Mouse (Mus musculus) stomach, embryonic 14.5 days (tissue): Measurements from ENCODE around the gene Luc7l2. TPM values are rescaled to one million over a fixed set of nuclear protein-coding genes. Genes with fewer than 3 reads are reported as not detected.

ENCODE experiments used
- ATAC-seq: fragments of 200-750 bp; cut with Nextera tagmentation; 2 replicates; pipeline ENCODE4 v1.8.0; 2017; ENCODE audit warnings: low read depth, moderate TSS enrichment; ENCODE audit not compliant: insufficient number of reproducible peaks, insufficient read depth, low FRiP score
- H3K27ac ChIP-seq: fragments of 300-500 bp; sonication (generic); 2 replicates; pipeline ENCODE4 v1.5.1; 2014; ENCODE audit warnings: mild to moderate bottlenecking, low read length, moderate library complexity, mixed read lengths
- H3K27me3 ChIP-seq: fragments of 300-500 bp; sonication (generic); 2 replicates; pipeline ENCODE4 v1.6.1; 2014; ENCODE audit warnings: low read length, control low read depth, mixed read lengths; ENCODE audit not compliant: control insufficient read depth, insufficient read depth
- H3K36me3 ChIP-seq: fragments of 300-500 bp; sonication (generic); 2 replicates; pipeline ENCODE4 v1.6.1; 2014; ENCODE audit warnings: mild to moderate bottlenecking, control low read depth, low read length, moderate library complexity, mixed read lengths; ENCODE audit not compliant: control insufficient read depth, insufficient read depth
- H3K4me1 ChIP-seq: fragments of 300-500 bp; sonication (generic); 2 replicates; pipeline ENCODE4 v1.6.1; 2014; ENCODE audit warnings: low read length, control low read depth, mixed read lengths; ENCODE audit not compliant: control insufficient read depth, insufficient read depth
- H3K4me2 ChIP-seq: fragments of 300-500 bp; sonication (generic); replicated peaks from 2 replicates; pipeline ENCODE4 v1.6.1; 2014; ENCODE audit warnings: low read depth, low read length, control low read depth
- H3K4me3 ChIP-seq: fragments of 300-500 bp; sonication (generic); 2 replicates; pipeline ENCODE4 v1.5.1; 2014; ENCODE audit warnings: low read depth, low read length, control low read depth
- H3K9ac ChIP-seq: fragments of 300-500 bp; sonication (generic); replicated peaks from 2 replicates; pipeline ENCODE4 v1.6.1; 2014; ENCODE audit warnings: low read depth, mild to moderate bottlenecking, control low read depth, low read length, moderate library complexity, mixed read lengths
- H3K9me3 ChIP-seq: fragments of 300-500 bp; sonication (generic); 2 replicates; pipeline ENCODE4 v1.6.1; 2016; ENCODE audit warnings: low read depth, low read length, control low read depth; ENCODE audit not compliant: control insufficient read depth
- WGBS: fragments of 180-500 bp; shearing (Covaris S2); extraction: QIAGEN DNeasy Blood & Tissue Kit; methylation state at CpG from one replicate; pipeline ENCODE4 v1.1.7; 2014; 5-methylcytosine and 5-hydroxymethylcytosine counted together
- polyA plus RNA-seq: library from polyadenylated mRNA; unstranded; fragments of >200 nt; fragmentation: Nextera tagmentation; extraction: Ambion mirVana; gene quantifications from 2 replicates; pipeline ENCODE4 v1.2.1, GENCODE M21; 2014

The Luc7l2 gene
- polyA plus RNA-seq, 1 experiment from 2014 or later = 74.3 TPM

DNA sequence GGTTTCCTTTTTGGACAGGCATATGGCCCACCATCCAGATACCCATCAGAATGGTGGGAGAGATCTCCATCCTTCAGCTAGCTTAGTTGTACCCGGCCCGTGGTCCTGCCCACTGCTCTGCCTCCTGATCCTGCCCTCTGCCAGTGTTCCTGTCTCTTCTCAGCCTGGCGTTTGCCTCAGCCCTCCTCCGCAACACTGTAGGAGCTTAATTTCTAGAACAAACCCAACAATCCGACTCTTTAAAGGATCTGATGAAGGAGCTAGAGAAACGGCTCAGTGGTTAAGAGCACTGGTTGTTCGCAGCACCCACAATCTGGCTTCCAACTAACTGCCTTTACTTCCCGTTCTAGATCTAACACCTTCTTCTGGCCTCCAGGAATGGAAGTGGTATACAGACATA is 83.3 kb downstream of the Luc7l2 start:
- H3K27me3 ChIP-seq = peaks cover 45% of the 10 kb centered on the region
- H3K27ac ChIP-seq = no peak overlapping the region
- 83% methylated on average over 8 of the region's 8 CpGs for WGBS

DNA sequence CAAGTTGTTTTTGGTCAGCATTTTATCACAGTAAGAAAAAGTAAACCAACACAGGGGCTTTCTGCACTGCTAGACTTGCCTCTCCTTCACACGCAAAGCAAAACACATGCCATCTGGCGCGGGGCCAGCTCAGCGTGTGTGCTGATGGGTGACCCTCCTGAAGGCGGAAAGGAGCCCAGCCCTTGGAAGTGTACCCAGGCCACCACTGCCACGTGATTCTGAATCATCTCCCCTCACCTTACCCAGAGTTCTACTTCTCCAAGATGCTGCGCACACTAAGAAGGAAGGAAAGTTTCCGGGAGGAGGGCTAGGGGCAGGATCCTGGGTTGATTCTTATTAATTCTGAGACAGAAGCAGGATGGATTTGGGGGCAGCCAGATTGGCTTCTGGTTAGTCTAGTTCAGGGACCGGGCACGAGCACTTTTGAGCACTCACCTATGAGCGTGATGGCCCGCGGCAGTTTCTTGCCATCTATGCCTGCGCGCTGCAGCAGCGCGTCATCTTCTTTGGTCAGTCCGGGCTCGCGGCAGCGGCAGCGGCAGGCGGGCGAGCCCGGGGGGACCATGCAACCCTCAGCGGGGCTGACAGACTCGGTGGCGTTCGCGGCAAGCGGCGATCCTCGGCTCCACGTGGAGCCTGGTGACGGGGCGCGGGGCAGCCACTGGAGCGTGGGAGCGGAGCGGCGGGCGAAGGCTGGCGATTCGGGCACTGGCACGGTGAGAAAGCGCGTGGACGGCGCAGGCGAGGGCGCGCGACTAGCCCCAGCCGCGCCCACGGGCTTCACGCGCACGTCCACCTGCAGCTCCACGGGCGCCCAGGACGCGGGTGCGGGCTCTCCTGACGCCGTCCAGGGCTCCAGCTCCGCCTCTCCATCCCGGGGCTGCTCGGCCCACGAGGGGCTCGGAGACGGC is 85.1 kb downstream of the Luc7l2 start:
- 2% methylated on average over 68 of the region's 72 CpGs for WGBS

More for the DNA sequence above, 83.3 kb downstream of the Luc7l2 start:
- Histone ChIP-seq H3K36me3 (no peaks in the 10 kb centered on the region), H3K9me3 (no peaks in the 10 kb centered on the region), H3K4me2 (no peak overlapping the region), H3K4me1 (peaks cover 14% of the 10 kb centered on the region; the same call in 1 of the 2 replicates), H3K4me3 (no peak overlapping the region), H3K9ac (no peak overlapping the region)
- no peak for ATAC-seq

DNA sequence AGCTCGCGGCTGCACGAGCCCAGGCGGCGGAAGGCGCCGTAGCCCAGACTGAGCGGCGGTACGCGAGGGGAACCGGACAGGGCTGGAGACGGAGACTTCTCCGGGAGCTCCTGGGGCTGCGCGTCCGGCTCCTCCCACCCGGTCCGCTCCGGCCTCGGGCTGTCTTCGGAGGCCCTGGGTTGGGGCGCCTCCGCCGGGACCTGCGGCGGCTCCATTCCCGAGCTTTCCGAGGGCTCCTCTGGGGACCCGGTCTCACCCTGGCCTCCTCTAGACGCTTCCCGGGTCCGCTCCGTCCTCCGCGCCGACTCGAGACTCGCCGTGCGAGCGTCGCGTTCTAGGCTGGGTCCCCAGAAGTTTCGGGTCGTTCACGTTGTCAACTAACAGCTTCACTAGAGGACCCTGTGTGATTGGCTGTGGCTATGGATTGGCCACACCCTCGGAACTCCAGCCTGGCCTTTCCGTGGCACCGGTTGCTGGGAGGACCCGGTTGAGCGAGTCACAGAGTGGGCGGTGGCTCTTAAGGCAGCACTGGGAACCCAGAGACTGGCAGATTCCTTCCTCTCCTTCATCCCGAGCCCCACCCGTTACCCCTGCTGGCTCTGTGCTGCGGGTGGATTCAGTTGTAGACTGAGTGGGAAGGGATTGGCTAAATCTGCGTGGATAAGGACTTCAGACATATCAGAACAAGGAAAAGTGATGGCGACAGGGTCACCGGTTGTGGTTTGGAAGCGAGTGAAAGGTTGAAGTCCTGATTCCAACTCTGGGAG is 85.9 kb downstream of the Luc7l2 start, which contains the start of gene Klrg2:
Gene Klrg2 (minus strand): TSS at position 391 of the 767 bp plus-strand sequence.
- H3K4me1 ChIP-seq = peaks cover 14% of the 10 kb centered on the region; the same call in 1 of the 2 replicates
- ATAC-seq = peak; percentile 82
- H3K27me3 ChIP-seq = peaks cover 58% of the 10 kb centered on the region
- H3K9me3 ChIP-seq = no peaks in the 10 kb centered on the region
- WGBS = 1% methylated on average over 60 of the region's 60 CpGs
- H3K4me2 ChIP-seq = peak within 1 kb of the TSS; percentile 99
- H3K9ac ChIP-seq = peak within 1 kb of the TSS; percentile 28; the same call in 1 of the 2 replicates
- H3K27ac ChIP-seq = no peak within 1 kb of the TSS
- H3K4me3 ChIP-seq = peak within 1 kb of the TSS; percentile 47
- H3K36me3 ChIP-seq = no peaks in the 10 kb centered on the region

More for the DNA sequence above, 85.1 kb downstream of the Luc7l2 start:
- Histone ChIP-seq H3K4me3 (peak overlapping the region; percentile 47), H3K4me2 (peak overlapping the region; percentile 99), H3K4me1 (peaks cover 14% of the 10 kb centered on the region; the same call in 1 of the 2 replicates), H3K27me3 (peaks cover 54% of the 10 kb centered on the region), H3K27ac (no peak overlapping the region), H3K36me3 (no peaks in the 10 kb centered on the region), H3K9me3 (no peaks in the 10 kb centered on the region), H3K9ac (peak overlapping the region; percentile 28; the same call in 1 of the 2 replicates)
- peak; percentile 66 for ATAC-seq

DNA sequence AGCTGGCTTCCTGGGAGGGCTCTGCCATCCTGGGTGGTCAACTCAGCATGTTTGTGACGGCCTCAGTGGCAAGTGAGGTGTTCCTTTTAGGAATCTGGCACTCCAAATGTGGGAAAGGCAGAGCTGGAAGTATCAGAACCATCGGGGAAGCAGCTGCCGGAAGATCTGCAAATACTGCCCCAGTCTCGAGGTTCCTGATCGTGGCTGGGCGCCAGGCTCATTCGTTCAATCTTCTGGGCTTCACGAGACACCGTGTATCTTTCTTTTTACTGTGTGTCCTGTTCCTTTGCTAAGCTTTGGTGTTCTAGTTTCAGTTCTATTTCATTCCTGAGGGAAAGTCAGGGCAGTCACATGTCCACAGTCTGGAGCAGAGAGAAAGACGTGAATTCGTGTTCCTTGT is 89.3 kb downstream of the Luc7l2 start:
- Histone ChIP-seq H3K27me3 (peaks cover 39% of the 10 kb centered on the region), H3K36me3 (no peaks in the 10 kb centered on the region), H3K9ac (no peak overlapping the region), H3K4me3 (no peak overlapping the region), H3K9me3 (no peaks in the 10 kb centered on the region), H3K4me2 (no peak overlapping the region), H3K4me1 (peaks cover 14% of the 10 kb centered on the region; the same call in 1 of the 2 replicates), H3K27ac (no peak overlapping the region)
- WGBS = 72% methylated on average over 11 of the region's 11 CpGs
- ATAC-seq = no peak

DNA sequence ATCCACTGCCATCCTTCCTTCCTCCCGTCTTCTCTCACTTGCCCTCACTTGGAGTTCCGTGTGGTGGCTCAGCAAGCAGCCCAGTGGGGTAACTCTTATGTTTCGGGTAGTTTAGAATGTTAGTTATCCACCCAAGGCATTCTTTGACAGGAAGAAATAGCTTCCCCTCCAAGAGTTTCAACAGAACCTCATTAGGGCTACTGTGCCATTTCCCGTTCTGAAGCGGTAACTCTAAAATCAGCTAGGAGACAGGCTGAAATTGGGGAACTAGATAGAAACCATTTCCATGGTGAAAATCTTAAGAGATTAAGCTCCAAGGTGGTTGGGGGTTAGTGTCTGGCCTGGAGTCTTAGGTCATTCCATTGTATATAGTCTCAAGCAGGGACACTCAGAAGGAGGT is 90.1 kb downstream of the Luc7l2 start:
- H3K4me2 ChIP-seq = no peak overlapping the region
- H3K9me3 ChIP-seq = no peaks in the 10 kb centered on the region
- H3K36me3 ChIP-seq = no peaks in the 10 kb centered on the region
- no peak overlapping the region for H3K27ac ChIP-seq
- WGBS = 70% methylated on average over 5 of the region's 5 CpGs
- peaks cover 9% of the 10 kb centered on the region; the same call in 1 of the 2 replicates for H3K4me1 ChIP-seq
- no peak overlapping the region for H3K4me3 ChIP-seq
- H3K27me3 ChIP-seq = peaks cover 32% of the 10 kb centered on the region
- ATAC-seq = no peak
- no peak overlapping the region for H3K9ac ChIP-seq

DNA sequence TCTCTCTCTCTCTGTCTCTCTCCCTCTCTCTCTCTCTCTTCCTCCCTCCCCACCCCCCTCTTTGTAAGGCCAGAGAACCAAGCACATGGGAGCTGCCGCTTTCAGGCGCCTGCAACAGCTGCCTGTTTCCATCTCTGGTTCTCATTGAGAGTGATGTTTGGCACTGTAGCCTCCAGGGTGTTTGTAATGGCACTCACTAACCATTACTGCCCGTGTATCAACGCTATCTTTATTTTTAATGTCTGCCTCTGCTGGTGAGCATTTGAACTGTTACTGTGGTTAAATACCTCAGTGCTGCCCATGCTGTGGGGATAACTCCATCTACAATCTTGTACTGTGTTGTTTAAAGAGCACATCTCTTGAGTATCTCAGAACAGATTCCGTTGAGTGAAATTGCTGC is 90.5 kb downstream of the Luc7l2 start:
- Histone ChIP-seq H3K27me3 (peaks cover 30% of the 10 kb centered on the region), H3K9ac (no peak overlapping the region), H3K4me2 (no peak overlapping the region), H3K36me3 (no peaks in the 10 kb centered on the region), H3K4me3 (no peak overlapping the region), H3K27ac (no peak overlapping the region), H3K4me1 (peaks cover 6% of the 10 kb centered on the region; the same call in 1 of the 2 replicates), H3K9me3 (no peaks in the 10 kb centered on the region)
- no peak for ATAC-seq
- WGBS = 41% methylated on average over 5 of the region's 5 CpGs

DNA sequence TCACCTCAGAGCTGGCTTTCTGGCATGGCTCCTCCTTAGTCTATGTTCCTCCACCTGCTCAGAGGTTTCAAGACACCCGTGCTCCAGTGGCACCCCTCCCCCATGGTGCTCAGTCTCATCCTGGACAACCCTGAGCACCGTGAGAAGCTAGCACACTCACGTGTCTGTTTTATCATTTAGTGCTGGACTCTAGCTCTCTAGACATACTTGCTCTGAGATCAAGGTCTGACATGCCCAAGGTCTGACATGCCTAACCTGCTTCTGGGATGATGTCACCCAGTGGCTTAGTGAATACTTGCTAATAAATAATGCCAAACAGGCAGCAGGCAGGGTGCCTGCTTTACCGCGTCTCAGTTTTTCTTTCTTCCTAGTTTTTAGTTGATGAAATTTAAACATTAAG is 91.5 kb downstream of the Luc7l2 start:
- no peaks in the 10 kb centered on the region for H3K9me3 ChIP-seq
- no peaks in the 10 kb centered on the region for H3K4me1 ChIP-seq
- no peak overlapping the region for H3K27ac ChIP-seq
- WGBS = 61% methylated on average over 5 of the region's 5 CpGs
- H3K4me3 ChIP-seq = no peak overlapping the region
- H3K4me2 ChIP-seq = no peak overlapping the region
- H3K9ac ChIP-seq = no peak overlapping the region
- H3K36me3 ChIP-seq = no peaks in the 10 kb centered on the region
- H3K27me3 ChIP-seq = peaks cover 26% of the 10 kb centered on the region
- ATAC-seq = no peak

DNA sequence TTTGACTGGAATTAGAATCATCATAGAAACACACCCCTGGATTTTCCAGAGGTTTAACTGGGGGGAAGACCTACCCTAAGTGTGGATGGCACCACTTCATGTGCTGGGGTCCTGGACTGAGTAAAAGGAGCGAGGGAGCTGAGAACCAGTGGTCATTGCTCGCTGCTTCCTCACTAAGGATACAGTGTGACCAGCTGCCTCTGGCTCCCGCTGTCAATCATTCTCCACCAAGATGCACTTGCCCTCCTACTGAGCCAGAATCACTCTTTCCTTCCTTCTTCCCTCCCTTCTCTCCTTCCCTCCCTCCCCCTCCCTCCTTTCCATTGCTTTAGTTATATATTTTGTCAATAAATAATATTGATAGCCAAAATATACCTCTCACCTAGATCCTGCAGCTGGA is 91.9 kb downstream of the Luc7l2 start:
- Histone ChIP-seq H3K36me3 (no peaks in the 10 kb centered on the region), H3K4me1 (no peaks in the 10 kb centered on the region), H3K27ac (no peak overlapping the region), H3K27me3 (peaks cover 22% of the 10 kb centered on the region), H3K9me3 (no peaks in the 10 kb centered on the region), H3K4me2 (no peak overlapping the region), H3K9ac (no peak overlapping the region), H3K4me3 (no peak overlapping the region)
- no peak for ATAC-seq
- 71% methylated on average over 3 of the region's 3 CpGs for WGBS
